Mouse (Mus musculus) embryonic facial prominence, embryonic 11.5 days (tissue): ENCODE data around the gene Usp10. TPM values are rescaled to one million over a fixed set of nuclear protein-coding genes. Genes with fewer than 3 reads are reported as not detected.

Source experiments
- ATAC-seq: fragments of 200-750 bp; cut with Nextera tagmentation; replicated peaks from 2 replicates; pipeline ENCODE4 v1.8.0; 2017; ENCODE audit warnings: low read depth; ENCODE audit not compliant: insufficient number of reproducible peaks, low FRiP score, low TSS enrichment
- DNase-seq: peaks from one replicate; pipeline ENCODE4 v3.0.0-alpha.2; 2015; ENCODE audit warnings: low spot score
- H3K27ac ChIP-seq: fragments of 300-500 bp; sonication (generic); replicated peaks from 2 replicates; pipeline ENCODE4 v1.5.1; 2014; ENCODE audit warnings: mild to moderate bottlenecking, low read depth, low read length, control low read depth
- H3K27me3 ChIP-seq: fragments of 300-500 bp; sonication (generic); 2 replicates; pipeline ENCODE4 v1.6.1; 2014; ENCODE audit warnings: mild to moderate bottlenecking, low read length, moderate library complexity, mixed read lengths; ENCODE audit not compliant: control insufficient read depth, insufficient read depth
- H3K36me3 ChIP-seq: fragments of 300-500 bp; sonication (generic); replicated peaks from 2 replicates; pipeline ENCODE4 v1.6.1; 2014; ENCODE audit warnings: low read depth, mild to moderate bottlenecking, low read length, moderate library complexity, mixed read lengths; ENCODE audit not compliant: control insufficient read depth, insufficient read depth
- H3K4me1 ChIP-seq: fragments of 300-500 bp; sonication (generic); 2 replicates; pipeline ENCODE4 v1.6.1; 2014; ENCODE audit warnings: low read length, mixed read lengths; ENCODE audit not compliant: control insufficient read depth, insufficient read depth
- H3K4me2 ChIP-seq: fragments of 300-500 bp; sonication (generic); 2 replicates; pipeline ENCODE4 v1.6.1; 2014; ENCODE audit warnings: low read depth, mild to moderate bottlenecking, control low read depth, low read length, moderate library complexity
- H3K4me3 ChIP-seq: fragments of 300-500 bp; sonication (generic); 2 replicates; pipeline ENCODE4 v1.5.1; 2014; ENCODE audit warnings: low read depth, low read length, control low read depth
- H3K9ac ChIP-seq: fragments of 300-500 bp; sonication (generic); replicated peaks from 2 replicates; pipeline ENCODE4 v1.6.1; 2014; ENCODE audit warnings: mild to moderate bottlenecking, control low read depth, low read length
- H3K9me3 ChIP-seq: fragments of 300-500 bp; sonication (generic); replicated peaks from 2 replicates; pipeline ENCODE4 v1.6.1; 2016; ENCODE audit warnings: mild to moderate bottlenecking, low read length, inconsistent platforms, mixed read lengths; ENCODE audit not compliant: control insufficient read depth
- WGBS: fragments of 180-500 bp; shearing (Covaris S2); extraction: QIAGEN DNeasy Blood & Tissue Kit; methylation state at CpG from one replicate; pipeline ENCODE4 v1.1.7; 2014; 5-methylcytosine and 5-hydroxymethylcytosine counted together
- polyA plus RNA-seq: library from polyadenylated mRNA; unstranded; fragments of >200 nt; fragmentation: Nextera tagmentation; extraction: Ambion mirVana; gene quantifications from 2 replicates; pipeline ENCODE4 v1.2.1, GENCODE M21; 2014

Gene Usp10
- polyA plus RNA-seq, 1 experiment from 2014 or later: 143 TPM

DNA sequence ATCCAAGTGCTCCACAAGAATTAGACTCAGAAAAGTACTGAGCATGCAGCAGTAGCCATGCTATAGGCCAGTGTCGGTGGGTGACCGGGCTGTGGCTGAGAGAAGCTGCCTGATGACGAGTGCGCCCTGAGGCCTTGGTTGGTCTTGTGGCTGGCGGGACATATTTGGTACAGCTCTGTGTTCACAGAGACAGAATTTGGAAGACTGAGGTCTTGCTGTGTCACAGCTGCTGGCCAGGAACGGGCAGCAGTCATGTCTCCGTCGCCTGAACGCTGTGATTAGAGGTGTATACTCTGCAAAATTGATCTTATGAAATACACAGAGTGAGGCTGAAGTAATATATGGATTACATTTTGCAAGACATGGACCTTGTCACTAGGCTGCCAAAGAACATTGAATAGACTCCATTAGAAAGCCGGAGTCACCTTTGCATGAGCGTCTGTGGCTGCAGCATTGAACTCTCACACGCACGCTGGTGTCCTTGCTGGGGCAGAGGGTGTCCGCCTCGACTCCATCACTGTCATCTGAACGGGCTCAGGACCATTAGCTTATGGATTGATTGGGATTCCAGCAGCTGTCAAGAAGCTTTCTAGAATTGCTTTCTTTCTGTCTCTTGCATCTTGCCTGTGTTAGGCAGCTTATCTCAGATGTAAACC is 6.2 kb downstream of the Usp10 start:
- Histone ChIP-seq H3K27ac (no peak overlapping the region), H3K9me3 (no peaks in the 10 kb centered on the region), H3K36me3 (no peaks in the 10 kb centered on the region), H3K9ac (no peak overlapping the region), H3K27me3 (no peaks in the 10 kb centered on the region), H3K4me2 (no peak overlapping the region), H3K4me3 (no peak overlapping the region), H3K4me1 (peaks cover 4% of the 10 kb centered on the region; the same call in 1 of the 2 replicates)
- WGBS: 77% methylated on average over 16 of the region's 16 CpGs
- no peak for ATAC-seq
- DNase-seq: no peak

DNA sequence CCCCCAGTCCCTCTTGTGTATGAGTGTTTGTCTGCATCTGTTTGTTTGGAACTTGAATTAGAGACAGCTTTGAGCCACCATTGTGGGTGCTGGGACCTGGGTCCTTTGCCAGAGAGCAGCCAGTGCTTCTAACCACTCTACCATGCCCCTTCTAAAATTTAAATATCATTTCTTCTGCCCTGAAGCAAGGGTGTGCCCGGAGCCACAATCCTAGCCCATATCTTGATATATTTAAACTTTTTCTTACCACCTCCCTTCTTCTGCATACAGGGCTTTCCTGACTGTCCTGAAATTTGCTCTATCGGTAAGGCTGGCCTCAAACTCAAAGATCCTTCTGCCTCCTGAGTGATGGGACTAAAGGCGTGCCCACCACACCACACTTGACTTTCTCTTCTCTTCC is 7.3 kb downstream of the Usp10 start:
- Histone ChIP-seq H3K27ac (no peak overlapping the region), H3K4me2 (no peak overlapping the region), H3K36me3 (no peaks in the 10 kb centered on the region), H3K4me3 (no peak overlapping the region), H3K9ac (no peak overlapping the region), H3K4me1 (peaks cover 4% of the 10 kb centered on the region; the same call in 1 of the 2 replicates), H3K9me3 (no peaks in the 10 kb centered on the region), H3K27me3 (no peaks in the 10 kb centered on the region)
- 90% methylated on average over 3 of the region's 3 CpGs for WGBS
- DNase-seq: no peak
- ATAC-seq: no peak

DNA sequence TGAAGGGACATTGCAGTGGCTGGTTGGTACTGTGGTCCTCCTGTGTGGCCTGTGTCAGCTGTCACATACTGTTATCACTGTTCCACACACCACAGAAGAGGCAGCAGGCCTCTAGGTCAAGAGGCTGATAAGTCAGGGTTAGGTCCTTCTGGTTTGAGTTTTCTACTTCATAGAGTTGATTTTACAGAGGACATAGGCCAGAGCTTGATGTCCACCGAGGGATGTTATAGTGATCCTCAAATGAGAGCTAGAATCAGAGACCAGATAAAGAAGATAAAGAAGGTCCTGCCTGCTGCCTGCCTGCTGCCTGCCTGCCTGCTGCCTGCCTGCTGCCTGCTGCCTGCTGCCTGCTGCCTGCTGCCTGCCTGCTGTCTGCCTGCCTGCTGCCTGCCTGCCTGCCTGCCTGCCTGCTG is 8.0 kb downstream of the Usp10 start:
- DNase-seq (no peak), ATAC-seq (no peak)
- Histone ChIP-seq H3K4me2 (no peak overlapping the region), H3K27me3 (no peaks in the 10 kb centered on the region), H3K27ac (no peak overlapping the region), H3K4me1 (0 out of 2 replicates have a peak, but pooled peaks cover 4% of the 10 kb centered on the region), H3K9me3 (no peaks in the 10 kb centered on the region), H3K36me3 (no peaks in the 10 kb centered on the region), H3K4me3 (no peak overlapping the region), H3K9ac (no peak overlapping the region)
- 69% methylated on average over 1 of the region's 1 CpGs for WGBS

DNA sequence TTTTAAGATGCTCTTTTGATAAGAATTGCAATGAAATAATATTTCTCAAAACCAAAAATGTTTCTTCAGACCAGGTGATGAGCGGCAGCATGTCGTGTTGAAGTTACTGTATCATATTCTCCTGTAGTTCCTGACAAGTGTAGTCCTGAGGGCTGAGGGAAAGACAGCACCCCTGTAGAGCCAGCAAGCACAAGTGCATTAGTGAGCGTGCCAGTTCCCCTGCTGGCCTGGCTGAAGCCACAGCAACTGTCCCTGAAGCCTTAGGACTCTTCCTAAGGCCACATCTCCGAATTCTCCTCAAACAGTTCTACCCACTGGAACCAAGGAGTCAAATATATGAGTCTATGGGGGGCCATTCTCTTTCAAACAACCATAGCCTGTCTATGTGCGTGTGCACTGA is 13.1 kb downstream of the Usp10 start:
- WGBS: 82% methylated on average over 5 of the region's 5 CpGs
- H3K27ac ChIP-seq: no peak overlapping the region
- no peak overlapping the region for H3K4me2 ChIP-seq
- no peak overlapping the region for H3K9ac ChIP-seq
- H3K4me3 ChIP-seq: no peak overlapping the region
- no peaks in the 10 kb centered on the region for H3K36me3 ChIP-seq
- ATAC-seq (no peak), DNase-seq (no peak)
- no peaks in the 10 kb centered on the region for H3K27me3 ChIP-seq
- H3K9me3 ChIP-seq: no peaks in the 10 kb centered on the region
- H3K4me1 ChIP-seq: no peaks in the 10 kb centered on the region

DNA sequence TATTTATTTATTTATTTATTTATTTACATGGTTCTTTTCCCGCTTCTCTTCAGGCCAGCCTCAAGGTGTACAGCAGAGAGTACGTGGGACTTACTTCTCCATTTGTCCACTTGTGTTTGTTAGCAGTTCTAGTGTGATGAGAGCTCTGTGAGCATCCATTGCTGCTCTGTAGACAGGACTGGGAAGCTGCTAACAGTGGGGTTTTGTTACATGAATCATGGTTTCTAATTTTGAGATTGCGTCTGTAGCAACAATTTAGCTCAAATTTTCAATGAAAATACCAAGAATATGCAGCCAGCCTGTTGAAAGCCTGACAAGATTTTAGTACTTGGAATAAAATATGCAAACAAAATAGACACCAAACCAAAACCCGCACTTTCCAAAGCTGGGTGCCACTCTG is 15.3 kb downstream of the Usp10 start:
- no peak overlapping the region for H3K4me2 ChIP-seq
- 86% methylated on average over 4 of the region's 4 CpGs for WGBS
- H3K36me3 ChIP-seq: no peaks in the 10 kb centered on the region
- no peak overlapping the region for H3K27ac ChIP-seq
- H3K4me1 ChIP-seq: no peaks in the 10 kb centered on the region
- H3K4me3 ChIP-seq: no peak overlapping the region
- no peak for ATAC-seq
- H3K27me3 ChIP-seq: no peaks in the 10 kb centered on the region
- no peaks in the 10 kb centered on the region for H3K9me3 ChIP-seq
- DNase-seq: no peak
- H3K9ac ChIP-seq: no peak overlapping the region

DNA sequence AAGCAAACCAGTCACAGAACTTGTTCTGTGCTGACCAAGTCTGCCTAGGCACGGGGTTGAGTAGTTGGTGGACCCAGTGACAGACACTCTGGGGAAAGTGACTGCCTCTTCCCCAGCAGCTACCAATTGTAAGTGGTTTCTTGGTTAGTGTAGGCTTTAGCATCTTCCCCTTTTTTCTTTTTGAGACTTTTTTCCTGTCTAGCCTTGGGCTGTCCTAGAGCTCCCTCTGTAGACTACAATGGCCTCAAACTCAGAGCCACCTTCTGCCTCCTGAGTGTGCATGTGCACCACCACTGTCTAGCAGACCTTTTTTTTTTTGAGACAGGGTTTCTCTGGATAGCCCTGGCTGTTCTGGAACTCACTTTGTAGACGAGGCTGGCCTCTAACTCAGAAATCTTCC is 16.3 kb downstream of the Usp10 start:
- H3K4me1 ChIP-seq: no peaks in the 10 kb centered on the region
- H3K27ac ChIP-seq: no peak overlapping the region
- no peak for ATAC-seq
- H3K27me3 ChIP-seq: no peaks in the 10 kb centered on the region
- no peak for DNase-seq
- no peaks in the 10 kb centered on the region for H3K9me3 ChIP-seq
- H3K4me3 ChIP-seq: no peak overlapping the region
- WGBS: 84% methylated on average over 2 of the region's 2 CpGs
- H3K4me2 ChIP-seq: no peak overlapping the region
- no peak overlapping the region for H3K9ac ChIP-seq
- H3K36me3 ChIP-seq: no peaks in the 10 kb centered on the region

DNA sequence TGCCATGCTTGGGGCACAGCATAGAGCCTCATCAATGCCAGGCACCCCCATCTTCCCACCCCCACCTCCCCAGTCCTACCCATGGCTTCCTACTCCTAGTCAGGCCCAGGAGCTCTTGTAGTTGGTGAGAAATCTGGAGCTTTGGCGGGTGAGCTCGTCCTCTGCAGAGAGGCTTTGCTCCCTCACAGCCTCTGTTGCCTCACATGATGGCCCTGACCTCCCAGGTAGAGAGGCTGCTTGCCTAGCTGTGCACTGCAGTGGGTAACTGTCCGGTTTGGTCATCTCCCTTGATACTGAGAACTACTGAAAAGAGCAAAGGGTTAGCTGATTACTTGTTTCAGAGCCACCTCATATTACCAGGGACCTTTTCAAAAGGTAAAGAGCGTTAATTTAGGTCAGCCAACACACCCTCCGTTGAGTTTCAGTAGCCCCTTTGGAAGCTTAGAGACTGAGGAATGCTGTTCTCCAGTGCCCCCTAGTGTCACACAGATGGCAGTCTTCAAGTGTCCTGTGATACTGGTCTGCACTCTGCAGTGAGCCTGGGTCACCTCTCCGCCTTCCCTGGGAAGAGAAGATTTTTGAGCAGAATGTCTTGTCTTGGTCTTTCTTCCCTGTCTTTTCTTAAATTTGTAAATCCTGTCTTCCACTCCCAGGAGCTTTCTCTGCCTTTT is 17.4 kb downstream of the Usp10 start:
- no peaks in the 10 kb centered on the region for H3K27me3 ChIP-seq
- WGBS: 42% methylated on average over 6 of the region's 6 CpGs
- no peaks in the 10 kb centered on the region; the same call in 1 of the 2 replicates for H3K36me3 ChIP-seq
- no peaks in the 10 kb centered on the region for H3K4me1 ChIP-seq
- no peak overlapping the region for H3K27ac ChIP-seq
- DNase-seq (peak; percentile 68), ATAC-seq (no peak; the same call in 1 of the 2 replicates)
- no peaks in the 10 kb centered on the region for H3K9me3 ChIP-seq
- H3K9ac ChIP-seq: no peak overlapping the region
- H3K4me2 ChIP-seq: no peak overlapping the region
- H3K4me3 ChIP-seq: no peak overlapping the region

DNA sequence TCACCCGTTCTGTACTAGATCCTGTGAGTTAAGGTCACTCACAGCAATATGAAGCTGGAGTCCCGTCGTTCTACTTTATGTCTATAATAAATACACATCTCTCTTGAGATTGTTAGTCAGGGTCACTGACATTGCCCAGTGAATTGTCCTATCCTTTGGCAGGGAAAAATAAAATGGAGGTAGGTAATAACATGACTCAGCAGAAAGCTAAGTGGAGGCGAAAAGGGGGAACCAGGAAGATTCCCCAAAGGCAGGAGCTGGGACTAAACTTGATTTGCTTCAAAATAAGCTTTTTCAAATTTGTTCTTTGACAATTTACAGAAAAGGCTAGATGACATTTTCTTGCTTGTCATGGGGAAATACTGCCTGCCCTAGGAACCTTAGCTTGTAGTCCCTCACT is 21.2 kb downstream of the Usp10 start:
- Histone ChIP-seq H3K4me2 (no peak overlapping the region), H3K36me3 (no peaks in the 10 kb centered on the region; the same call in 1 of the 2 replicates), H3K9ac (no peak overlapping the region), H3K9me3 (no peaks in the 10 kb centered on the region), H3K4me1 (no peaks in the 10 kb centered on the region), H3K27ac (no peak overlapping the region), H3K4me3 (no peak overlapping the region), H3K27me3 (no peaks in the 10 kb centered on the region)
- DNase-seq (no peak), ATAC-seq (no peak)
- WGBS: 89% methylated on average over 4 of the region's 4 CpGs
